Mouse (Mus musculus): ENCODE results near the gene Atoh7. TPM values are rescaled to one million over a fixed set of nuclear protein-coding genes. Genes with fewer than 3 reads are reported as not detected.
A peak's percentile ranks its signal among the peaks of the same experiment; 100 is the strongest.
"Not testable (repeated sequence)": the region's sequence is repeated elsewhere in the genome, so short reads cannot be mapped to it uniquely, and the experiment has no call there.

Gene Atoh7
- not detected for total RNA-seq (2021)

- intact Hi-C loops (cut with DNase I) = no loop called here
These were observed at the start of gene Atoh7 for GRCm38 (mm10) chr10:63099521-63099920. TSS of gene Atoh7 (plus strand) at chr10:63099651.

GRCm38 (mm10) chr10:63051267-63051666 is 48.2 kb upstream of the Atoh7 start:
- intact Hi-C loops (cut with DNase I) = no loop called here
- no peak for DNase-seq (ENCODE audit: low spot score)

More at GRCm38 (mm10) chr10:63099521-63099920, at the start of gene Atoh7:
- DNase-seq (ENCODE audit: low spot score) = no peak

- intact Hi-C loops (cut with DNase I) = no loop called here
- DNase-seq (ENCODE audit: low spot score) = no peak
These were observed 47.4 kb upstream of the Atoh7 start for GRCm38 (mm10) chr10:63052011-63052410.

GRCm38 (mm10) chr10:63053007-63053406 is 46.4 kb upstream of the Atoh7 start:
- DNase-seq (ENCODE audit: low spot score) = no peak
- intact Hi-C loops (cut with DNase I) = no loop called here

GRCm38 (mm10) chr10:63054071-63054470 is 45.4 kb upstream of the Atoh7 start:
- intact Hi-C loops (cut with DNase I); DNase-seq (ENCODE audit: low spot score): not testable (repeated sequence)

- no peak for DNase-seq (ENCODE audit: low spot score)
- intact Hi-C loops (cut with DNase I) = no loop called here
These were observed 44.9 kb upstream of the Atoh7 start for GRCm38 (mm10) chr10:63054586-63054985.

- peak; percentile 12 for DNase-seq (ENCODE audit: low spot score)
- intact Hi-C loops (cut with DNase I) = no loop called here
These were observed 42.3 kb upstream of the Atoh7 start for GRCm38 (mm10) chr10:63056966-63057750.

GRCm38 (mm10) chr10:63059862-63060261 is 39.6 kb upstream of the Atoh7 start, which contains the start of gene Pbld1:
TSS of gene Pbld1 (plus strand) at chr10:63060162.
- DNase-seq (ENCODE audit: low spot score) = no peak
- intact Hi-C loops (cut with DNase I) = loop anchor here (10.0 kb wide), 1 partner anchor 245 kb away; no protein-coding TSS in a partner anchor

GRCm38 (mm10) chr10:63060406-63060805 is 39.0 kb upstream of the Atoh7 start:
- intact Hi-C loops (cut with DNase I) = loop anchor here (10.0 kb wide), 1 partner anchor 246 kb away; no protein-coding TSS in a partner anchor
- peak; percentile 16 for DNase-seq (ENCODE audit: low spot score)

- no peak for DNase-seq (ENCODE audit: low spot score)
- intact Hi-C loops (cut with DNase I) = loop anchor here (10.0 kb wide), 1 partner anchor 246 kb away; no protein-coding TSS in a partner anchor
These were observed 38.2 kb upstream of the Atoh7 start for GRCm38 (mm10) chr10:63061266-63061665.

GRCm38 (mm10) chr10:63062696-63063095 is 36.8 kb upstream of the Atoh7 start:
- intact Hi-C loops (cut with DNase I) = loop anchor here (10.0 kb wide), 1 partner anchor 248 kb away; no protein-coding TSS in a partner anchor
- DNase-seq (ENCODE audit: low spot score) = no peak

- intact Hi-C loops (cut with DNase I) = loop anchor here (10.0 kb wide), 1 partner anchor 249 kb away; no protein-coding TSS in a partner anchor
- DNase-seq (ENCODE audit: low spot score) = no peak
These were observed 36.1 kb upstream of the Atoh7 start for GRCm38 (mm10) chr10:63063365-63063764.

GRCm38 (mm10) chr10:63064516-63064915 is 34.9 kb upstream of the Atoh7 start:
- intact Hi-C loops (cut with DNase I) = loop anchor here (10.0 kb wide), 1 partner anchor 250 kb away; no protein-coding TSS in a partner anchor
- DNase-seq (ENCODE audit: low spot score) = no peak

GRCm38 (mm10) chr10:63065561-63065960 is 33.9 kb upstream of the Atoh7 start:
- intact Hi-C loops (cut with DNase I) = loop anchor here (5.0 to 10.0 kb wide), 2 partner anchors 83 to 251 kb away; partner anchors contain the start of gene Rufy2

GRCm38 (mm10) chr10:63065988-63066387 is 33.5 kb upstream of the Atoh7 start:
- DNase-seq (ENCODE audit: low spot score) = peak; percentile 31
- intact Hi-C loops (cut with DNase I) = loop anchor here (1.0 to 10.0 kb wide), 4 partner anchors 24 to 251 kb away; partner anchors contain the start of genes Hnrnph3, Pbld2 and Rufy2

More at GRCm38 (mm10) chr10:63065561-63065960, 33.9 kb upstream of the Atoh7 start:
- no peak for DNase-seq (ENCODE audit: low spot score)

GRCm38 (mm10) chr10:63086304-63086703 is 13.1 kb upstream of the Atoh7 start:
- intact Hi-C loops (cut with DNase I) = no loop called here

GRCm38 (mm10) chr10:63089103-63089757 is 10.2 kb upstream of the Atoh7 start:
- DNase-seq (ENCODE audit: low spot score) = no peak
- intact Hi-C loops (cut with DNase I) = no loop called here

More at GRCm38 (mm10) chr10:63086304-63086703, 13.1 kb upstream of the Atoh7 start:
- DNase-seq (ENCODE audit: low spot score) = no peak

GRCm38 (mm10) chr10:63089758-63090571 is 9.5 kb upstream of the Atoh7 start:
- intact Hi-C loops (cut with DNase I) = no loop called here
- DNase-seq (ENCODE audit: low spot score) = no peak

GRCm38 (mm10) chr10:63091915-63092314 is 7.5 kb upstream of the Atoh7 start:
- no peak for DNase-seq (ENCODE audit: low spot score)
- intact Hi-C loops (cut with DNase I) = no loop called here

Data from heart, postnatal 25 days (tissue).